Mouse (Mus musculus): Measurements from ENCODE around the gene Pir.

DNA sequence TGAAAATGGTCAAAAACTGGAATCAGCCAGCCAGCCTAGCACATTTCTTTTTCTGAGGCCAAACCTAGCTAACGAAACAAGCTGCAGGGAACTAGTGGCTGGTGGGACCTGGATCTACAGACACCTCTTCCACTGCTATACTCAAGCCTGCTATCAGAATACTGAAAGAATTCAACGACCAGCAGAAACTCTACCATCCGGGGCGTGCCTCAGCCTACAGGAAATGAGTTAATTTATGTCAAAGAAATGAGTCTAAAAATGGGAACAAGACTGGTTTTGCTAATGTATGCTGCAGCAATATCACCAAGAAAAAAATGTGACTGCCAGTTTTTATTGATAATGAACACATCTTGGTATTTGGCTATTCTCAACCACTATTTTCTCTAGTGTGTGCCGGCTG lies 10.5 kb upstream of the Pir start:
- TF ChIP-seq CTCF (IDR thresholded peaks at IDR 0.05; ENCODE audit: insufficient read depth, low read depth, low read length) (no peak), POLR2A (IDR thresholded peaks at IDR 0.05; ENCODE audit: insufficient read depth, low read depth, low read length) (no peak)
